Mouse (Mus musculus) limb, embryonic 15.5 days (tissue): ENCODE data around the gene Morn1. TPM values are rescaled to one million over a fixed set of nuclear protein-coding genes. Genes with fewer than 3 reads are reported as not detected.

Source experiments
- ATAC-seq: fragments of 200-750 bp; cut with Nextera tagmentation; 2 replicates; pipeline ENCODE4 v1.8.0; 2017; ENCODE audit warnings: low read depth, moderate TSS enrichment; ENCODE audit not compliant: insufficient number of reproducible peaks, low FRiP score, low TSS enrichment
- H3K27ac ChIP-seq: fragments of 300-500 bp; sonication (generic); 2 replicates; pipeline ENCODE4 v1.5.1; 2015; ENCODE audit warnings: moderate library complexity, mild to moderate bottlenecking, inconsistent platforms
- H3K27me3 ChIP-seq: fragments of 300-500 bp; sonication (generic); 2 replicates; pipeline ENCODE4 v1.6.1; 2015; ENCODE audit warnings: inconsistent platforms
- H3K36me3 ChIP-seq: fragments of 300-500 bp; sonication (generic); 2 replicates; pipeline ENCODE4 v1.6.1; 2015; ENCODE audit warnings: inconsistent platforms
- H3K4me1 ChIP-seq: fragments of 300-500 bp; sonication (generic); 2 replicates; pipeline ENCODE4 v1.6.1; 2015; ENCODE audit warnings: inconsistent platforms
- H3K4me2 ChIP-seq: fragments of 300-500 bp; sonication (generic); 2 replicates; pipeline ENCODE4 v1.6.1; 2015; ENCODE audit warnings: mild to moderate bottlenecking, inconsistent platforms
- H3K4me3 ChIP-seq: fragments of 300-500 bp; sonication (generic); 2 replicates; pipeline ENCODE4 v1.5.1; 2015; ENCODE audit warnings: mild to moderate bottlenecking, inconsistent platforms
- H3K9ac ChIP-seq: fragments of 300-500 bp; sonication (generic); 2 replicates; pipeline ENCODE4 v1.6.1; 2015; ENCODE audit warnings: inconsistent platforms
- H3K9me3 ChIP-seq: fragments of 300-500 bp; sonication (generic); 2 replicates; pipeline ENCODE4 v1.6.1; 2016; ENCODE audit warnings: inconsistent platforms
- WGBS: fragments of 180-500 bp; shearing (Covaris S2); methylation state at CpG from one replicate; pipeline ENCODE4 v1.1.7; 2015; 5-methylcytosine and 5-hydroxymethylcytosine counted together
- polyA plus RNA-seq: library from polyadenylated mRNA; unstranded; fragments of >200 nt; fragmentation: Nextera tagmentation; extraction: Ambion mirVana; gene quantifications from 2 replicates; pipeline ENCODE4 v1.2.1, GENCODE M21; 2015

Morn1 gene
- polyA plus RNA-seq, 1 experiment from 2014 or later = 5.0 TPM

- 74% methylated on average over 6 of the region's 6 CpGs for WGBS
- no peaks in the 10 kb centered on the region for H3K27me3 ChIP-seq
- H3K4me2 ChIP-seq = no peak overlapping the region
- no peak for ATAC-seq
- H3K27ac ChIP-seq = peak overlapping the region; percentile 96
- no peak overlapping the region for H3K9ac ChIP-seq
- H3K9me3 ChIP-seq = peaks cover 4% of the 10 kb centered on the region; the same call in 1 of the 2 replicates
- 0 out of 2 replicates have a peak, but pooled peaks cover 6% of the 10 kb centered on the region for H3K36me3 ChIP-seq
- no peak overlapping the region for H3K4me3 ChIP-seq
- H3K4me1 ChIP-seq = peaks cover 71% of the 10 kb centered on the region
Observed at GRCm38 (mm10) chr4:155121222-155121621, 34.8 kb downstream of the Morn1 start.

GRCm38 (mm10) chr4:155121915-155122443, 35.6 kb downstream of the Morn1 start:
- Histone ChIP-seq H3K4me1 (peaks cover 74% of the 10 kb centered on the region), H3K27ac (peak overlapping the region; percentile 96), H3K9ac (no peak overlapping the region), H3K4me3 (no peak overlapping the region), H3K27me3 (no peaks in the 10 kb centered on the region), H3K9me3 (peaks cover 3% of the 10 kb centered on the region; the same call in 1 of the 2 replicates), H3K4me2 (0 out of 2 replicates have a peak overlapping the region, but pooled peaks have one; percentile 19), H3K36me3 (0 out of 2 replicates have a peak, but pooled peaks cover 6% of the 10 kb centered on the region)
- ATAC-seq = no peak
- WGBS = 68% methylated on average over 6 of the region's 6 CpGs

- Histone ChIP-seq H3K4me1 (peaks cover 75% of the 10 kb centered on the region), H3K27me3 (no peaks in the 10 kb centered on the region), H3K27ac (peak overlapping the region; percentile 96), H3K4me3 (no peak overlapping the region), H3K9ac (no peak overlapping the region), H3K4me2 (peak overlapping the region; percentile 19; the same call in 1 of the 2 replicates), H3K9me3 (no peaks in the 10 kb centered on the region; the same call in 1 of the 2 replicates), H3K36me3 (0 out of 2 replicates have a peak, but pooled peaks cover 3% of the 10 kb centered on the region)
- WGBS = 6% methylated on average over 16 of the region's 16 CpGs
- ATAC-seq = peak; percentile 77
Observed at GRCm38 (mm10) chr4:155122444-155123040, 36.2 kb downstream of the Morn1 start.

- H3K9me3 ChIP-seq = no peaks in the 10 kb centered on the region
- H3K9ac ChIP-seq = no peak overlapping the region
- H3K27me3 ChIP-seq = no peaks in the 10 kb centered on the region
- H3K36me3 ChIP-seq = no peaks in the 10 kb centered on the region
- H3K4me1 ChIP-seq = peaks cover 83% of the 10 kb centered on the region
- WGBS = 72% methylated on average over 9 of the region's 9 CpGs
- peak overlapping the region; percentile 47; the same call in 1 of the 2 replicates for H3K27ac ChIP-seq
- H3K4me2 ChIP-seq = no peak overlapping the region
- ATAC-seq = no peak
- no peak overlapping the region for H3K4me3 ChIP-seq
Observed at GRCm38 (mm10) chr4:155123868-155124534, 37.6 kb downstream of the Morn1 start.

- no peak for ATAC-seq
Observed at GRCm38 (mm10) chr4:155125310-155125709, 38.9 kb downstream of the Morn1 start.

GRCm38 (mm10) chr4:155126194-155126593, 39.8 kb downstream of the Morn1 start:
- Histone ChIP-seq H3K27me3 (no peaks in the 10 kb centered on the region), H3K4me1 (peaks cover 91% of the 10 kb centered on the region), H3K9ac (no peak overlapping the region), H3K36me3 (no peaks in the 10 kb centered on the region), H3K9me3 (no peaks in the 10 kb centered on the region), H3K27ac (no peak overlapping the region; the same call in 1 of the 2 replicates), H3K4me3 (no peak overlapping the region), H3K4me2 (no peak overlapping the region)
- 74% methylated on average over 5 of the region's 5 CpGs for WGBS
- ATAC-seq = no peak

More at GRCm38 (mm10) chr4:155125310-155125709, 38.9 kb downstream of the Morn1 start:
- 42% methylated on average over 7 of the region's 7 CpGs for WGBS
- no peak overlapping the region for H3K27ac ChIP-seq
- peaks cover 91% of the 10 kb centered on the region for H3K4me1 ChIP-seq
- no peaks in the 10 kb centered on the region for H3K9me3 ChIP-seq
- no peaks in the 10 kb centered on the region for H3K27me3 ChIP-seq
- H3K4me3 ChIP-seq = no peak overlapping the region
- H3K36me3 ChIP-seq = no peaks in the 10 kb centered on the region
- no peak overlapping the region for H3K9ac ChIP-seq
- no peak overlapping the region for H3K4me2 ChIP-seq

- Histone ChIP-seq H3K4me3 (no peak overlapping the region), H3K4me2 (no peak overlapping the region), H3K27me3 (no peaks in the 10 kb centered on the region), H3K9ac (no peak overlapping the region), H3K36me3 (no peaks in the 10 kb centered on the region), H3K9me3 (no peaks in the 10 kb centered on the region), H3K27ac (no peak overlapping the region), H3K4me1 (peaks cover 88% of the 10 kb centered on the region)
- 60% methylated on average over 7 of the region's 7 CpGs for WGBS
- no peak for ATAC-seq
Observed at GRCm38 (mm10) chr4:155126602-155127372, 40.4 kb downstream of the Morn1 start.

GRCm38 (mm10) chr4:155128411-155128810, 42.0 kb downstream of the Morn1 start:
- H3K4me2 ChIP-seq = no peak overlapping the region
- no peaks in the 10 kb centered on the region for H3K9me3 ChIP-seq
- no peaks in the 10 kb centered on the region for H3K27me3 ChIP-seq
- H3K4me1 ChIP-seq = peaks cover 86% of the 10 kb centered on the region
- H3K4me3 ChIP-seq = no peak overlapping the region
- ATAC-seq = no peak
- 90% methylated on average over 15 of the region's 15 CpGs for WGBS
- H3K27ac ChIP-seq = no peak overlapping the region
- no peaks in the 10 kb centered on the region for H3K36me3 ChIP-seq
- no peak overlapping the region for H3K9ac ChIP-seq

GRCm38 (mm10) chr4:155129132-155129917, 42.9 kb downstream of the Morn1 start:
- Histone ChIP-seq H3K9me3 (no peaks in the 10 kb centered on the region), H3K4me1 (peaks cover 88% of the 10 kb centered on the region), H3K27me3 (no peaks in the 10 kb centered on the region), H3K27ac (peak overlapping the region; percentile 85), H3K9ac (no peak overlapping the region), H3K36me3 (no peaks in the 10 kb centered on the region), H3K4me3 (no peak overlapping the region), H3K4me2 (no peak overlapping the region)
- 83% methylated on average over 10 of the region's 10 CpGs for WGBS
- ATAC-seq = no peak

- H3K4me2 ChIP-seq = no peak overlapping the region
- peak overlapping the region; percentile 85 for H3K27ac ChIP-seq
- no peak overlapping the region for H3K4me3 ChIP-seq
- no peak overlapping the region for H3K9ac ChIP-seq
- H3K9me3 ChIP-seq = no peaks in the 10 kb centered on the region
- no peaks in the 10 kb centered on the region for H3K36me3 ChIP-seq
- no peaks in the 10 kb centered on the region for H3K27me3 ChIP-seq
- ATAC-seq = peak; percentile 40; the same call in 1 of the 2 replicates
- 36% methylated on average over 14 of the region's 14 CpGs for WGBS
- H3K4me1 ChIP-seq = peaks cover 88% of the 10 kb centered on the region
Observed at GRCm38 (mm10) chr4:155129996-155130395, 43.6 kb downstream of the Morn1 start.

GRCm38 (mm10) chr4:155130616-155131015, 44.2 kb downstream of the Morn1 start:
- WGBS = 66% methylated on average over 7 of the region's 7 CpGs
- Histone ChIP-seq H3K9me3 (no peaks in the 10 kb centered on the region), H3K4me2 (no peak overlapping the region), H3K36me3 (no peaks in the 10 kb centered on the region), H3K27me3 (no peaks in the 10 kb centered on the region), H3K4me1 (peaks cover 88% of the 10 kb centered on the region), H3K27ac (peak overlapping the region; percentile 85), H3K9ac (no peak overlapping the region), H3K4me3 (no peak overlapping the region)
- no peak for ATAC-seq
